Mouse (Mus musculus): Measurements from ENCODE around the gene Gnai2.

DNA sequence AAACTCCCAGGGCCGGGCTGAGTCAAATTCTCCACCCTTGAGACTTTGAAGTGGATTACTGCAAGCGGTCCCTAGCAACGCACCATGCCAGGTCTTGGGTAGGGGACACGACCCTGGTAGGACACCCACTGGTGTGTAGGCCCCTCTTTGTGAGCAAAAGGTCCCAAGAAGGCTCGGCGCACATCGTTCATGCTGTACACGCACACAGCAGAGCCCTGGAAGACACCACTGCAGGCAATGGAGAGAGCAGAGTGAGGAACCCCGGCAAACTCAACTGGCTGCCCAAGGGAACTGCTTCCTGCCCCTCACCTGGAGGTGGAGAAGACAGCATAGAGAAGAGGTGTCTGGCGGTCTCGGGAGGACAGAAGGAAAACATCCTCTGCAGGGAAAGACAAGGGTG lies 33.9 kb downstream of the Gnai2 start:
- TF ChIP-seq CTCF (IDR thresholded peaks at IDR 0.05; ENCODE audit: low read depth, low read length) (no peak), POLR2A (IDR thresholded peaks at IDR 0.05; ENCODE audit: insufficient read depth, low read length) (no peak)

All from ES-Bruce4 (cell line).